Mouse (Mus musculus): Measurements from ENCODE around the gene Arhgef3. TPM values are rescaled to one million over a fixed set of nuclear protein-coding genes. Genes with fewer than 3 reads are reported as not detected.

Arhgef3 gene
- polyA plus RNA-seq, 1 experiment = 48.5 TPM

GRCm38 (mm10) chr14:27178560-27178920, 63.8 kb downstream of the Arhgef3 start:
- Histone ChIP-seq H3K4me3 (replicated peaks; ENCODE audit: extremely low read depth, low read depth, low read length) (no peak overlapping the region), H3K4me1 (ENCODE audit: control insufficient read depth, insufficient read depth, low read length) (peaks cover 28% of the 10 kb centered on the region)
- TF ChIP-seq POLR2A (IDR thresholded peaks at IDR 0.05; ENCODE audit: borderline replicate concordance, extremely low read depth, low read depth, low read length) (peak; percentile 31; the same call in 1 of the 2 replicates), CTCF (IDR thresholded peaks at IDR 0.05; ENCODE audit: insufficient read depth, low read length) (no peak)
- WGBS = 35% methylated on average over 8 of the region's 8 CpGs
- DNase-seq = peak; percentile 73

- H3K4me1 ChIP-seq (ENCODE audit: control insufficient read depth, insufficient read depth, low read length) = peaks cover 24% of the 10 kb centered on the region
- TF ChIP-seq CTCF (IDR thresholded peaks at IDR 0.05; ENCODE audit: insufficient read depth, low read length) (no peak), POLR2A (IDR thresholded peaks at IDR 0.05; ENCODE audit: borderline replicate concordance, extremely low read depth, low read depth, low read length) (no peak)
- H3K4me3 ChIP-seq (replicated peaks; ENCODE audit: extremely low read depth, low read depth, low read length) = no peak overlapping the region
- 73% methylated on average over 7 of the region's 7 CpGs for WGBS
- no peak for DNase-seq
Observed at GRCm38 (mm10) chr14:27179771-27180170, 65.1 kb downstream of the Arhgef3 start.

GRCm38 (mm10) chr14:27182059-27182458, 67.4 kb downstream of the Arhgef3 start:
- H3K4me1 ChIP-seq (ENCODE audit: control insufficient read depth, insufficient read depth, low read length) = peaks cover 19% of the 10 kb centered on the region
- DNase-seq = peak; percentile 46
- TF ChIP-seq POLR2A (IDR thresholded peaks at IDR 0.05; ENCODE audit: borderline replicate concordance, extremely low read depth, low read depth, low read length) (peak; percentile 36; the same call in 1 of the 2 replicates), CTCF (IDR thresholded peaks at IDR 0.05; ENCODE audit: insufficient read depth, low read length) (no peak)
- H3K4me3 ChIP-seq (replicated peaks; ENCODE audit: extremely low read depth, low read depth, low read length) = no peak overlapping the region
- WGBS = 15% methylated on average over 11 of the region's 11 CpGs

- no peak for TF ChIP-seq POLR2A (IDR thresholded peaks at IDR 0.05; ENCODE audit: borderline replicate concordance, extremely low read depth, low read depth, low read length)
- TF ChIP-seq CTCF (IDR thresholded peaks at IDR 0.05; ENCODE audit: insufficient read depth, low read length) = no peak
- Histone ChIP-seq H3K4me3 (replicated peaks; ENCODE audit: extremely low read depth, low read depth, low read length) (no peak overlapping the region), H3K4me1 (ENCODE audit: control insufficient read depth, insufficient read depth, low read length) (peaks cover 19% of the 10 kb centered on the region)
- 59% methylated on average over 11 of the region's 11 CpGs for WGBS
- no peak for DNase-seq
Observed at GRCm38 (mm10) chr14:27182646-27183438, 68.1 kb downstream of the Arhgef3 start.

GRCm38 (mm10) chr14:27183501-27184230, 69.0 kb downstream of the Arhgef3 start:
- Histone ChIP-seq H3K4me3 (replicated peaks; ENCODE audit: extremely low read depth, low read depth, low read length) (no peak overlapping the region), H3K4me1 (ENCODE audit: control insufficient read depth, insufficient read depth, low read length) (peaks cover 17% of the 10 kb centered on the region)
- 56% methylated on average over 16 of the region's 16 CpGs for WGBS
- peak; percentile 62 for DNase-seq
- TF ChIP-seq POLR2A (IDR thresholded peaks at IDR 0.05; ENCODE audit: borderline replicate concordance, extremely low read depth, low read depth, low read length) (no peak), CTCF (IDR thresholded peaks at IDR 0.05; ENCODE audit: insufficient read depth, low read length) (no peak)

GRCm38 (mm10) chr14:27185902-27186301, 71.2 kb downstream of the Arhgef3 start:
- H3K4me3 ChIP-seq (replicated peaks; ENCODE audit: extremely low read depth, low read depth, low read length) = no peak overlapping the region
- WGBS = 57% methylated on average over 5 of the region's 5 CpGs
- peaks cover 12% of the 10 kb centered on the region for H3K4me1 ChIP-seq (ENCODE audit: control insufficient read depth, insufficient read depth, low read length)
- TF ChIP-seq CTCF (IDR thresholded peaks at IDR 0.05; ENCODE audit: insufficient read depth, low read length) (no peak), POLR2A (IDR thresholded peaks at IDR 0.05; ENCODE audit: borderline replicate concordance, extremely low read depth, low read depth, low read length) (no peak)
- no peak for DNase-seq

- DNase-seq = no peak
- H3K4me3 ChIP-seq (replicated peaks; ENCODE audit: extremely low read depth, low read depth, low read length) = no peak overlapping the region
- H3K4me1 ChIP-seq (ENCODE audit: control insufficient read depth, insufficient read depth, low read length) = peaks cover 10% of the 10 kb centered on the region
- WGBS = 68% methylated on average over 4 of the region's 4 CpGs
- no peak for TF ChIP-seq POLR2A (IDR thresholded peaks at IDR 0.05; ENCODE audit: borderline replicate concordance, extremely low read depth, low read depth, low read length)
- TF ChIP-seq CTCF (IDR thresholded peaks at IDR 0.05; ENCODE audit: insufficient read depth, low read length) = no peak
Observed at GRCm38 (mm10) chr14:27186596-27186995, 71.9 kb downstream of the Arhgef3 start.

- no peak overlapping the region for H3K4me3 ChIP-seq (replicated peaks; ENCODE audit: extremely low read depth, low read depth, low read length)
- H3K4me1 ChIP-seq (ENCODE audit: control insufficient read depth, insufficient read depth, low read length) = peaks cover 9% of the 10 kb centered on the region
- DNase-seq = peak; percentile 77
- TF ChIP-seq CTCF (IDR thresholded peaks at IDR 0.05; ENCODE audit: insufficient read depth, low read length) (peak; percentile 91), POLR2A (IDR thresholded peaks at IDR 0.05; ENCODE audit: borderline replicate concordance, extremely low read depth, low read depth, low read length) (no peak)
- WGBS = 7% methylated on average over 4 of the region's 4 CpGs
Observed at GRCm38 (mm10) chr14:27187025-27187424, 72.3 kb downstream of the Arhgef3 start.

GRCm38 (mm10) chr14:27187885-27188284, 73.2 kb downstream of the Arhgef3 start:
- 88% methylated on average over 4 of the region's 4 CpGs for WGBS
- Histone ChIP-seq H3K4me3 (replicated peaks; ENCODE audit: extremely low read depth, low read depth, low read length) (no peak overlapping the region), H3K4me1 (ENCODE audit: control insufficient read depth, insufficient read depth, low read length) (peaks cover 9% of the 10 kb centered on the region)
- DNase-seq = no peak
- TF ChIP-seq POLR2A (IDR thresholded peaks at IDR 0.05; ENCODE audit: borderline replicate concordance, extremely low read depth, low read depth, low read length) = no peak
- TF ChIP-seq CTCF (IDR thresholded peaks at IDR 0.05; ENCODE audit: insufficient read depth, low read length) = no peak

Data from lung, adult 2 months (tissue).